ENCODE assay signal across 9 mouse cellular contexts in genomic region chr11:72487171-72487570, GRCm38 (mm10). TPM values are rescaled to one million over a fixed set of nuclear protein-coding genes. Genes with fewer than 3 reads are reported as not detected.
DNase-seq lines count a peak whose midpoint lies in the region; ATAC-seq and TF ChIP-seq lines count a peak whose summit lies in the region.
"Had no signal": no experiment of that assay in that cellular context is flagged by ENCODE, and none has a peak within 500 bp of the region (broad histone marks: within the 10 kb centered on the region; RNA-seq: fewer than 3 reads in every experiment).

No protein-coding gene starts in this region.

- no peak; the same call in 1 of the 2 replicates for TF ChIP-seq POLR2A in heart, adult 2 months (IDR thresholded peaks at IDR 0.05; ENCODE audit: insufficient read depth, low read depth, low read length)

- H3K4me3 ChIP-seq in heart, adult 2 months, result no peak overlapping the region
- no peak overlapping the region for H3K4me3 ChIP-seq in lung, embryonic 16.5 days (ENCODE audit: low read length)
- H3K4me3 ChIP-seq in limb, embryonic 12.5 days (replicated peaks), result no peak overlapping the region
- H3K4me3 ChIP-seq in stomach, embryonic 15.5 days (replicated peaks), result no peak overlapping the region

- TF ChIP-seq EP300 in heart, adult 2 months (IDR thresholded peaks at IDR 0.05; ENCODE audit: insufficient read depth, low read depth, low read length), result no peak

- WGBS in heart, adult 2 months, result 56% methylated on average over 5 of the region's 5 CpGs
- WGBS in lung, embryonic 16.5 days, result 40% methylated on average over 5 of the region's 5 CpGs
- WGBS in limb, embryonic 12.5 days, result 59% methylated on average over 5 of the region's 5 CpGs
- 53% methylated on average over 5 of the region's 5 CpGs for WGBS in stomach, embryonic 15.5 days

- H3K9ac ChIP-seq in heart, adult 2 months (ENCODE audit: low read depth, low read length), result peak overlapping the region; percentile 27; the same call in 1 of the 2 replicates
- no peak overlapping the region for H3K9ac ChIP-seq in lung, embryonic 16.5 days (ENCODE audit: low read length)
- H3K9ac ChIP-seq in limb, embryonic 12.5 days (replicated peaks), result no peak overlapping the region
- no peak overlapping the region for H3K9ac ChIP-seq in stomach, embryonic 15.5 days

- no peak overlapping the region; the same call in 1 of the 2 replicates for H3K27ac ChIP-seq in heart, adult 2 months
- H3K27ac ChIP-seq in lung, embryonic 16.5 days (ENCODE audit: low read length), result peak overlapping the region; percentile 38; the same call in 1 of the 2 replicates
- H3K27ac ChIP-seq in limb, embryonic 12.5 days, result no peak overlapping the region
- no peak overlapping the region for H3K27ac ChIP-seq in stomach, embryonic 15.5 days

- no peaks in the 10 kb centered on the region for H3K27me3 ChIP-seq in heart, adult 2 months (ENCODE audit: control insufficient read depth, insufficient read depth, low read length)
- peaks cover 13% of the 10 kb centered on the region for H3K27me3 ChIP-seq in lung, embryonic 16.5 days (ENCODE audit: control insufficient read depth, insufficient read depth, low read depth, low read length)
- H3K27me3 ChIP-seq in limb, embryonic 12.5 days, result peaks cover 61% of the 10 kb centered on the region
- H3K27me3 ChIP-seq in stomach, embryonic 15.5 days (replicated peaks), result peaks cover 20% of the 10 kb centered on the region

- no peaks in the 10 kb centered on the region for H3K36me3 ChIP-seq in heart, adult 2 months (ENCODE audit: control insufficient read depth, insufficient read depth, low read length)
- no peaks in the 10 kb centered on the region for H3K36me3 ChIP-seq in lung, embryonic 16.5 days (ENCODE audit: control insufficient read depth, insufficient read depth, low read length)
- no peaks in the 10 kb centered on the region for H3K36me3 ChIP-seq in limb, embryonic 12.5 days
- no peaks in the 10 kb centered on the region for H3K36me3 ChIP-seq in stomach, embryonic 15.5 days

- no peak for DNase-seq in heart, adult 2 months
- no peak for DNase-seq in heart, adult 9 months (ENCODE audit: low spot score in 2 of 2)
- no peak for DNase-seq in lung, postnatal 36 days
- no peak for DNase-seq in layer of hippocampus, adult 18-20 months (ENCODE audit: low spot score in 2 of 2)
- DNase-seq in frontal cortex, adult 2 months (ENCODE audit: extremely low spot score in 1 of 2, low spot score in 1 of 2), result no peak

- peak overlapping the region; percentile 97 for H3K4me2 ChIP-seq in lung, embryonic 16.5 days (ENCODE audit: low read depth, low read length)
- 0 out of 2 replicates have a peak overlapping the region, but pooled peaks have one; percentile 97 for H3K4me2 ChIP-seq in limb, embryonic 12.5 days
- H3K4me2 ChIP-seq in stomach, embryonic 15.5 days, result peak overlapping the region; percentile 99; the same call in 1 of the 2 replicates

- H3K79me2 ChIP-seq in heart, adult 2 months (replicated peaks; ENCODE audit: control insufficient read depth, insufficient read depth, low read length), result no peaks in the 10 kb centered on the region

- H3K4me1 ChIP-seq in heart, adult 2 months (ENCODE audit: control insufficient read depth, insufficient read depth, low read length), result peaks cover 11% of the 10 kb centered on the region
- peaks cover 40% of the 10 kb centered on the region for H3K4me1 ChIP-seq in lung, embryonic 16.5 days (replicated peaks; ENCODE audit: control insufficient read depth, insufficient read depth, low read length)
- H3K4me1 ChIP-seq in limb, embryonic 12.5 days (replicated peaks), result peaks cover 17% of the 10 kb centered on the region
- peaks cover 11% of the 10 kb centered on the region for H3K4me1 ChIP-seq in stomach, embryonic 15.5 days

- ATAC-seq in lung, embryonic 16.5 days (ENCODE audit: low read depth), result no peak
- no peak for ATAC-seq in limb, embryonic 12.5 days (ENCODE audit: insufficient number of reproducible peaks, insufficient read depth, low FRiP score, low TSS enrichment, low read depth)
- ATAC-seq in stomach, embryonic 15.5 days (ENCODE audit: insufficient read depth, low FRiP score, low read depth), result no peak

- intact Hi-C loops in heart, adult 2 months (cut with DNase I), result loop anchor here (5.0 kb wide), 1 partner anchor 40 kb away; no protein-coding TSS in a partner anchor

- no peak for TF ChIP-seq CTCF in heart, adult 2 months (IDR thresholded peaks at IDR 0.05)

- H3K9me3 ChIP-seq in lung, embryonic 16.5 days (ENCODE audit: control insufficient read depth, low read length), result no peaks in the 10 kb centered on the region
- H3K9me3 ChIP-seq in limb, embryonic 12.5 days, result no peaks in the 10 kb centered on the region
- no peaks in the 10 kb centered on the region for H3K9me3 ChIP-seq in stomach, embryonic 15.5 days

RNA-seq across cellular contexts. Expression of gene Spns2, which starts 2.5 kb away (rescaled TPM):
- 1 to 10 TPM; 6.1 to 7.9 TPM for total RNA-seq in heart, adult 2 months (2021)
- polyA plus RNA-seq in heart, adult 2 months (2012; rRNA removed), result 13.8 and 18.1 TPM in 2 replicates
- 3.1 and 3.2 TPM in 2 replicates for polyA plus RNA-seq in lung, embryonic 16.5 days (2015; fragmentation: Nextera tagmentation; extraction: Ambion mirVana)
- 2.1 and 2.2 TPM in 2 replicates for polyA plus RNA-seq in limb, embryonic 12.5 days (2016; fragmentation: Nextera tagmentation; extraction: Ambion mirVana)
- polyA plus RNA-seq in stomach, embryonic 15.5 days (2015; fragmentation: Nextera tagmentation; extraction: Ambion mirVana), result 4.2 and 6.0 TPM in 2 replicates
- 100 to 1,000 TPM in 1 of 2 experiments, 10 to 100 TPM in 1; 95.6 to 103 TPM for total RNA-seq in layer of hippocampus, adult 18-20 months (2021)
- 45.0 and 47.0 TPM in 2 replicates for polyA plus RNA-seq in frontal cortex, adult 2 months (2012; rRNA removed)

RNA-seq across cellular contexts. Expression of gene Mybbp1a, which starts 46.0 kb away (rescaled TPM):
- 10 to 100 TPM; 42.7 to 46.1 TPM for total RNA-seq in heart, adult 2 months (2021)
- 21.8 and 30.6 TPM in 2 replicates for polyA plus RNA-seq in heart, adult 2 months (2012; rRNA removed)
- polyA plus RNA-seq in lung, embryonic 16.5 days (2015; fragmentation: Nextera tagmentation; extraction: Ambion mirVana), result 106 and 126 TPM in 2 replicates
- 173 and 176 TPM in 2 replicates for polyA plus RNA-seq in limb, embryonic 12.5 days (2016; fragmentation: Nextera tagmentation; extraction: Ambion mirVana)
- 144 and 159 TPM in 2 replicates for polyA plus RNA-seq in stomach, embryonic 15.5 days (2015; fragmentation: Nextera tagmentation; extraction: Ambion mirVana)
- 10 to 100 TPM; 54.6 to 56.8 TPM for total RNA-seq in layer of hippocampus, adult 18-20 months (2021)
- polyA plus RNA-seq in frontal cortex, adult 2 months (2012; rRNA removed), result 55.3 and 61.4 TPM in 2 replicates

RNA-seq across cellular contexts. Expression of gene Ggt6, which starts 51.8 kb away (rescaled TPM):
- not detected for total RNA-seq in heart, adult 2 months (2021)
- polyA plus RNA-seq in heart, adult 2 months (2012; rRNA removed), result 0.20 TPM in 1 of 2 replicates, not detected in the other
- polyA plus RNA-seq in lung, embryonic 16.5 days (2015; fragmentation: Nextera tagmentation; extraction: Ambion mirVana), result 0.19 TPM in 1 of 2 replicates, not detected in the other
- 0.15 and 0.36 TPM in 2 replicates for polyA plus RNA-seq in limb, embryonic 12.5 days (2016; fragmentation: Nextera tagmentation; extraction: Ambion mirVana)
- polyA plus RNA-seq in stomach, embryonic 15.5 days (2015; fragmentation: Nextera tagmentation; extraction: Ambion mirVana), result 4.7 and 4.8 TPM in 2 replicates
- under 1 TPM in 1 of 2 experiments, not detected in 1; 0.25 TPM for total RNA-seq in layer of hippocampus, adult 18-20 months (2021)
- 0.15 and 0.22 TPM in 2 replicates for polyA plus RNA-seq in frontal cortex, adult 2 months (2012; rRNA removed)
- total RNA-seq: megakaryocyte-erythroid progenitor cell, adult 5-6 weeks had no signal
